Mouse (Mus musculus): ENCODE results near the gene Tulp4. TPM values are rescaled to one million over a fixed set of nuclear protein-coding genes. Genes with fewer than 3 reads are reported as not detected.

Gene Tulp4
- polyA plus RNA-seq, 1 experiment from 2014 or later: 177 TPM

- no peak overlapping the region for H3K9ac ChIP-seq
These were observed 35.1 kb downstream of the Tulp4 start for GRCm38 (mm10) chr17:6141344-6141743.

GRCm38 (mm10) chr17:6145244-6145643 lies 39.0 kb downstream of the Tulp4 start:
- no peak overlapping the region for H3K27ac ChIP-seq
- 95% methylated on average over 2 of the region's 2 CpGs for WGBS
- DNase-seq (ENCODE audit: low spot score) (no peak), ATAC-seq (ENCODE audit: low FRiP score) (no peak)
- H3K36me3 ChIP-seq (replicated peaks; ENCODE audit: control insufficient read depth, insufficient read depth): peaks cover 12% of the 10 kb centered on the region
- H3K4me2 ChIP-seq (replicated peaks): no peak overlapping the region
- H3K27me3 ChIP-seq (ENCODE audit: control insufficient read depth, insufficient read depth, low read length): no peaks in the 10 kb centered on the region
- H3K9me3 ChIP-seq (ENCODE audit: control insufficient read depth, low read length): no peaks in the 10 kb centered on the region
- no peak overlapping the region for H3K4me3 ChIP-seq (replicated peaks; ENCODE audit: low read length)
- H3K9ac ChIP-seq: no peak overlapping the region
- no peaks in the 10 kb centered on the region for H3K4me1 ChIP-seq (replicated peaks; ENCODE audit: control insufficient read depth, insufficient read depth, low read length)

More at GRCm38 (mm10) chr17:6141344-6141743, 35.1 kb downstream of the Tulp4 start:
- Histone ChIP-seq H3K4me3 (replicated peaks; ENCODE audit: low read length) (no peak overlapping the region), H3K4me2 (replicated peaks) (no peak overlapping the region), H3K4me1 (replicated peaks; ENCODE audit: control insufficient read depth, insufficient read depth, low read length) (no peaks in the 10 kb centered on the region), H3K9me3 (ENCODE audit: control insufficient read depth, low read length) (no peaks in the 10 kb centered on the region), H3K36me3 (replicated peaks; ENCODE audit: control insufficient read depth, insufficient read depth) (peaks cover 28% of the 10 kb centered on the region), H3K27ac (no peak overlapping the region), H3K27me3 (ENCODE audit: control insufficient read depth, insufficient read depth, low read length) (no peaks in the 10 kb centered on the region)
- no peak for DNase-seq (ENCODE audit: low spot score)
- no peak for ATAC-seq (ENCODE audit: low FRiP score)
- 94% methylated on average over 2 of the region's 2 CpGs for WGBS

- no peaks in the 10 kb centered on the region for H3K4me1 ChIP-seq (replicated peaks; ENCODE audit: control insufficient read depth, insufficient read depth, low read length)
- H3K27ac ChIP-seq: no peak overlapping the region
- no peaks in the 10 kb centered on the region for H3K27me3 ChIP-seq (ENCODE audit: control insufficient read depth, insufficient read depth, low read length)
- H3K4me3 ChIP-seq (replicated peaks; ENCODE audit: low read length): no peak overlapping the region
- H3K36me3 ChIP-seq (replicated peaks; ENCODE audit: control insufficient read depth, insufficient read depth): no peaks in the 10 kb centered on the region
- DNase-seq (ENCODE audit: low spot score) (no peak), ATAC-seq (ENCODE audit: low FRiP score) (no peak)
- no peaks in the 10 kb centered on the region for H3K9me3 ChIP-seq (ENCODE audit: control insufficient read depth, low read length)
- 89% methylated on average over 4 of the region's 4 CpGs for WGBS
- no peak overlapping the region for H3K9ac ChIP-seq
- no peak overlapping the region for H3K4me2 ChIP-seq (replicated peaks)
These were observed 46.7 kb downstream of the Tulp4 start for GRCm38 (mm10) chr17:6152941-6153340.

- Histone ChIP-seq H3K4me3 (replicated peaks; ENCODE audit: low read length) (no peak overlapping the region), H3K4me2 (replicated peaks) (no peak overlapping the region), H3K9ac (no peak overlapping the region), H3K9me3 (ENCODE audit: control insufficient read depth, low read length) (no peaks in the 10 kb centered on the region), H3K27ac (no peak overlapping the region), H3K36me3 (replicated peaks; ENCODE audit: control insufficient read depth, insufficient read depth) (no peaks in the 10 kb centered on the region), H3K4me1 (replicated peaks; ENCODE audit: control insufficient read depth, insufficient read depth, low read length) (no peaks in the 10 kb centered on the region), H3K27me3 (ENCODE audit: control insufficient read depth, insufficient read depth, low read length) (no peaks in the 10 kb centered on the region)
- ATAC-seq (ENCODE audit: low FRiP score) (no peak), DNase-seq (ENCODE audit: low spot score) (no peak)
- 91% methylated on average over 4 of the region's 4 CpGs for WGBS
These were observed 47.3 kb downstream of the Tulp4 start for GRCm38 (mm10) chr17:6153581-6153980.

- Histone ChIP-seq H3K36me3 (replicated peaks; ENCODE audit: control insufficient read depth, insufficient read depth) (no peaks in the 10 kb centered on the region), H3K27ac (no peak overlapping the region), H3K27me3 (ENCODE audit: control insufficient read depth, insufficient read depth, low read length) (no peaks in the 10 kb centered on the region), H3K4me2 (replicated peaks) (no peak overlapping the region), H3K9ac (no peak overlapping the region), H3K9me3 (ENCODE audit: control insufficient read depth, low read length) (no peaks in the 10 kb centered on the region), H3K4me1 (replicated peaks; ENCODE audit: control insufficient read depth, insufficient read depth, low read length) (no peaks in the 10 kb centered on the region), H3K4me3 (replicated peaks; ENCODE audit: low read length) (no peak overlapping the region)
- ATAC-seq (ENCODE audit: low FRiP score) (no peak), DNase-seq (ENCODE audit: low spot score) (no peak)
- 87% methylated on average over 4 of the region's 4 CpGs for WGBS
These were observed 48.1 kb downstream of the Tulp4 start for GRCm38 (mm10) chr17:6154366-6154765.

- ATAC-seq (ENCODE audit: low FRiP score): no peak
- WGBS: 88% methylated on average over 6 of the region's 6 CpGs
These were observed 54.3 kb downstream of the Tulp4 start for GRCm38 (mm10) chr17:6160495-6160894.

GRCm38 (mm10) chr17:6161916-6162315 lies 55.7 kb downstream of the Tulp4 start:
- no peak overlapping the region for H3K9ac ChIP-seq
- H3K4me1 ChIP-seq (replicated peaks; ENCODE audit: control insufficient read depth, insufficient read depth, low read length): no peaks in the 10 kb centered on the region
- WGBS: 81% methylated on average over 9 of the region's 9 CpGs
- DNase-seq (ENCODE audit: low spot score) (no peak), ATAC-seq (ENCODE audit: low FRiP score) (no peak)
- H3K4me3 ChIP-seq (replicated peaks; ENCODE audit: low read length): no peak overlapping the region
- H3K9me3 ChIP-seq (ENCODE audit: control insufficient read depth, low read length): no peaks in the 10 kb centered on the region
- no peak overlapping the region for H3K4me2 ChIP-seq (replicated peaks)
- no peaks in the 10 kb centered on the region for H3K27me3 ChIP-seq (ENCODE audit: control insufficient read depth, insufficient read depth, low read length)
- H3K36me3 ChIP-seq (replicated peaks; ENCODE audit: control insufficient read depth, insufficient read depth): no peaks in the 10 kb centered on the region
- H3K27ac ChIP-seq: no peak overlapping the region

More at GRCm38 (mm10) chr17:6160495-6160894, 54.3 kb downstream of the Tulp4 start:
- DNase-seq (ENCODE audit: low spot score): no peak
- H3K9me3 ChIP-seq (ENCODE audit: control insufficient read depth, low read length): no peaks in the 10 kb centered on the region
- H3K4me1 ChIP-seq (replicated peaks; ENCODE audit: control insufficient read depth, insufficient read depth, low read length): no peaks in the 10 kb centered on the region
- no peak overlapping the region for H3K27ac ChIP-seq
- H3K36me3 ChIP-seq (replicated peaks; ENCODE audit: control insufficient read depth, insufficient read depth): no peaks in the 10 kb centered on the region
- H3K27me3 ChIP-seq (ENCODE audit: control insufficient read depth, insufficient read depth, low read length): no peaks in the 10 kb centered on the region
- no peak overlapping the region for H3K9ac ChIP-seq
- H3K4me2 ChIP-seq (replicated peaks): no peak overlapping the region
- no peak overlapping the region for H3K4me3 ChIP-seq (replicated peaks; ENCODE audit: low read length)

GRCm38 (mm10) chr17:6162761-6163160 lies 56.5 kb downstream of the Tulp4 start:
- H3K27me3 ChIP-seq (ENCODE audit: control insufficient read depth, insufficient read depth, low read length): no peaks in the 10 kb centered on the region
- H3K4me1 ChIP-seq (replicated peaks; ENCODE audit: control insufficient read depth, insufficient read depth, low read length): no peaks in the 10 kb centered on the region
- DNase-seq (ENCODE audit: low spot score) (no peak), ATAC-seq (ENCODE audit: low FRiP score) (no peak)
- H3K4me3 ChIP-seq (replicated peaks; ENCODE audit: low read length): no peak overlapping the region
- H3K9me3 ChIP-seq (ENCODE audit: control insufficient read depth, low read length): no peaks in the 10 kb centered on the region
- no peaks in the 10 kb centered on the region for H3K36me3 ChIP-seq (replicated peaks; ENCODE audit: control insufficient read depth, insufficient read depth)
- H3K9ac ChIP-seq: no peak overlapping the region
- H3K4me2 ChIP-seq (replicated peaks): no peak overlapping the region
- WGBS: 89% methylated on average over 1 of the region's 1 CpGs
- no peak overlapping the region for H3K27ac ChIP-seq

- Histone ChIP-seq H3K4me3 (replicated peaks; ENCODE audit: low read length) (no peak overlapping the region), H3K27ac (no peak overlapping the region), H3K27me3 (ENCODE audit: control insufficient read depth, insufficient read depth, low read length) (no peaks in the 10 kb centered on the region), H3K4me1 (replicated peaks; ENCODE audit: control insufficient read depth, insufficient read depth, low read length) (no peaks in the 10 kb centered on the region), H3K9me3 (ENCODE audit: control insufficient read depth, low read length) (no peaks in the 10 kb centered on the region), H3K4me2 (replicated peaks) (no peak overlapping the region), H3K9ac (no peak overlapping the region), H3K36me3 (replicated peaks; ENCODE audit: control insufficient read depth, insufficient read depth) (no peaks in the 10 kb centered on the region)
- ATAC-seq (ENCODE audit: low FRiP score) (no peak), DNase-seq (ENCODE audit: low spot score) (no peak)
- 75% methylated on average over 4 of the region's 4 CpGs for WGBS
These were observed 58.7 kb downstream of the Tulp4 start for GRCm38 (mm10) chr17:6164911-6165310.

GRCm38 (mm10) chr17:6172440-6172839 lies 66.2 kb downstream of the Tulp4 start:
- Histone ChIP-seq H3K4me1 (replicated peaks; ENCODE audit: control insufficient read depth, insufficient read depth, low read length) (peaks cover 3% of the 10 kb centered on the region; the same call in 1 of the 2 replicates), H3K9me3 (ENCODE audit: control insufficient read depth, low read length) (no peaks in the 10 kb centered on the region), H3K9ac (no peak overlapping the region), H3K27me3 (ENCODE audit: control insufficient read depth, insufficient read depth, low read length) (no peaks in the 10 kb centered on the region), H3K4me3 (replicated peaks; ENCODE audit: low read length) (no peak overlapping the region), H3K36me3 (replicated peaks; ENCODE audit: control insufficient read depth, insufficient read depth) (peaks cover 11% of the 10 kb centered on the region), H3K4me2 (replicated peaks) (no peak overlapping the region), H3K27ac (no peak overlapping the region)
- 83% methylated on average over 7 of the region's 7 CpGs for WGBS
- ATAC-seq (ENCODE audit: low FRiP score) (no peak), DNase-seq (ENCODE audit: low spot score) (no peak)

All from hindbrain, embryonic 14.5 days (tissue).